Mouse (Mus musculus): ENCODE measurements around the gene Rps27l.

Gene Rps27l

GRCm38 (mm10) chr9:66915869-66916785 is 29.8 kb upstream of the Rps27l start:
- Histone ChIP-seq H3K27me3 (ENCODE audit: control insufficient read depth, insufficient read depth, low read length, poor library complexity, severe bottlenecking) (no peaks in the 10 kb centered on the region), H3K36me3 (ENCODE audit: control insufficient read depth, insufficient read depth, low read length, poor library complexity, severe bottlenecking) (no peaks in the 10 kb centered on the region)
- DNase-seq (ENCODE audit: low read depth, low spot score): peak; percentile 46

- H3K36me3 ChIP-seq (ENCODE audit: control insufficient read depth, insufficient read depth, low read length, poor library complexity, severe bottlenecking): no peaks in the 10 kb centered on the region
- H3K27me3 ChIP-seq (ENCODE audit: control insufficient read depth, insufficient read depth, low read length, poor library complexity, severe bottlenecking): no peaks in the 10 kb centered on the region
- DNase-seq (ENCODE audit: low read depth, low spot score): no peak
Observed at GRCm38 (mm10) chr9:66917216-66917891, 28.5 kb upstream of the Rps27l start.

GRCm38 (mm10) chr9:66917892-66918255 is 28.0 kb upstream of the Rps27l start:
- Histone ChIP-seq H3K36me3 (ENCODE audit: control insufficient read depth, insufficient read depth, low read length, poor library complexity, severe bottlenecking) (no peaks in the 10 kb centered on the region), H3K27me3 (ENCODE audit: control insufficient read depth, insufficient read depth, low read length, poor library complexity, severe bottlenecking) (no peaks in the 10 kb centered on the region)
- DNase-seq (ENCODE audit: low read depth, low spot score): no peak

GRCm38 (mm10) chr9:66918672-66919330 is 27.1 kb upstream of the Rps27l start:
- Histone ChIP-seq H3K36me3 (ENCODE audit: control insufficient read depth, insufficient read depth, low read length, poor library complexity, severe bottlenecking) (no peaks in the 10 kb centered on the region), H3K27me3 (ENCODE audit: control insufficient read depth, insufficient read depth, low read length, poor library complexity, severe bottlenecking) (no peaks in the 10 kb centered on the region)
- DNase-seq (ENCODE audit: low read depth, low spot score): no peak

- no peaks in the 10 kb centered on the region for H3K36me3 ChIP-seq (ENCODE audit: control insufficient read depth, insufficient read depth, low read length, poor library complexity, severe bottlenecking)
- DNase-seq (ENCODE audit: low read depth, low spot score): peak; percentile 96
- no peaks in the 10 kb centered on the region for H3K27me3 ChIP-seq (ENCODE audit: control insufficient read depth, insufficient read depth, low read length, poor library complexity, severe bottlenecking)
Observed at GRCm38 (mm10) chr9:66919382-66919971, 26.4 kb upstream of the Rps27l start, which contains the start of gene Rab8b. Gene Rab8b (minus strand): TSS chr9:66919687.

- Histone ChIP-seq H3K36me3 (ENCODE audit: control insufficient read depth, insufficient read depth, low read length, poor library complexity, severe bottlenecking) (no peaks in the 10 kb centered on the region), H3K27me3 (ENCODE audit: control insufficient read depth, insufficient read depth, low read length, poor library complexity, severe bottlenecking) (no peaks in the 10 kb centered on the region)
- no peak for DNase-seq (ENCODE audit: low read depth, low spot score)
Observed at GRCm38 (mm10) chr9:66919981-66920380, 25.9 kb upstream of the Rps27l start.

GRCm38 (mm10) chr9:66920488-66921279 is 25.2 kb upstream of the Rps27l start:
- Histone ChIP-seq H3K36me3 (ENCODE audit: control insufficient read depth, insufficient read depth, low read length, poor library complexity, severe bottlenecking) (no peaks in the 10 kb centered on the region), H3K27me3 (ENCODE audit: control insufficient read depth, insufficient read depth, low read length, poor library complexity, severe bottlenecking) (no peaks in the 10 kb centered on the region)
- DNase-seq (ENCODE audit: low read depth, low spot score): peak; percentile 45

- no peaks in the 10 kb centered on the region for H3K27me3 ChIP-seq (ENCODE audit: control insufficient read depth, insufficient read depth, low read length, poor library complexity, severe bottlenecking)
- no peaks in the 10 kb centered on the region; the same call in 1 of the 2 replicates for H3K36me3 ChIP-seq (ENCODE audit: control insufficient read depth, insufficient read depth, low read length, poor library complexity, severe bottlenecking)
- DNase-seq (ENCODE audit: low read depth, low spot score): peak; percentile 57
Observed at GRCm38 (mm10) chr9:66922076-66922475, 23.8 kb upstream of the Rps27l start.

GRCm38 (mm10) chr9:66925853-66926252 is 20.0 kb upstream of the Rps27l start:
- H3K36me3 ChIP-seq (ENCODE audit: control insufficient read depth, insufficient read depth, low read length, poor library complexity, severe bottlenecking): no peaks in the 10 kb centered on the region; the same call in 1 of the 2 replicates
- no peaks in the 10 kb centered on the region for H3K27me3 ChIP-seq (ENCODE audit: control insufficient read depth, insufficient read depth, low read length, poor library complexity, severe bottlenecking)
- no peak for DNase-seq (ENCODE audit: low read depth, low spot score)

GRCm38 (mm10) chr9:66927696-66928402 is 18.0 kb upstream of the Rps27l start:
- Histone ChIP-seq H3K27me3 (ENCODE audit: control insufficient read depth, insufficient read depth, low read length, poor library complexity, severe bottlenecking) (no peaks in the 10 kb centered on the region), H3K36me3 (ENCODE audit: control insufficient read depth, insufficient read depth, low read length, poor library complexity, severe bottlenecking) (no peaks in the 10 kb centered on the region; the same call in 1 of the 2 replicates)
- no peak for DNase-seq (ENCODE audit: low read depth, low spot score)

GRCm38 (mm10) chr9:66930351-66930750 is 15.5 kb upstream of the Rps27l start:
- no peaks in the 10 kb centered on the region for H3K27me3 ChIP-seq (ENCODE audit: control insufficient read depth, insufficient read depth, low read length, poor library complexity, severe bottlenecking)
- DNase-seq (ENCODE audit: low read depth, low spot score): no peak
- H3K36me3 ChIP-seq (ENCODE audit: control insufficient read depth, insufficient read depth, low read length, poor library complexity, severe bottlenecking): no peaks in the 10 kb centered on the region; the same call in 1 of the 2 replicates

- H3K36me3 ChIP-seq (ENCODE audit: control insufficient read depth, insufficient read depth, low read length, poor library complexity, severe bottlenecking): no peaks in the 10 kb centered on the region
- DNase-seq (ENCODE audit: low read depth, low spot score): no peak
- H3K27me3 ChIP-seq (ENCODE audit: control insufficient read depth, insufficient read depth, low read length, poor library complexity, severe bottlenecking): no peaks in the 10 kb centered on the region
Observed at GRCm38 (mm10) chr9:66933869-66934808, 11.7 kb upstream of the Rps27l start.

GRCm38 (mm10) chr9:66937507-66937906 is 8.4 kb upstream of the Rps27l start:
- Histone ChIP-seq H3K27me3 (ENCODE audit: control insufficient read depth, insufficient read depth, low read length, poor library complexity, severe bottlenecking) (no peaks in the 10 kb centered on the region), H3K36me3 (ENCODE audit: control insufficient read depth, insufficient read depth, low read length, poor library complexity, severe bottlenecking) (no peaks in the 10 kb centered on the region)
- no peak for DNase-seq (ENCODE audit: low read depth, low spot score)

Measured in splenic B cell, adult 2 months (primary cell).